31 mouse cellular contexts compared by ENCODE assay signal in the genomic region with DNA sequence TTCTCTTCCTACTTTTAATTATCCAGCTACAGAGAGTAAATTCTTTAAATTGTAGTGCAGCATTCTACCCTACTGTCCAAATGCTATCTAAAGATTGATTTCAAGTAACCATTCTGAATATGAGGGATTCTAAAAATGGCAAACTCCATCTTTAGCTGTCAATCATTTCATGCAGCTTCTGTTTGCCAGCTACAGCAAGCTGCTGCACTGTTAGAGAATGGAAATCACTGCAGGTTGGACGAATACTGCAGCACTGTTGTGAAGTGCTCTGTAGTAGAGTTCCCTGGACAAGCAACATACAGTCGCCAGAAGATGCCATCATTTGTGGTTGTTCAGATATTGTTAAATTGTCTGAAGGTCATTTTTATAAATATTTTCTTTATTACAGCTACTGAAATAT.
DNase-seq lines count a peak whose midpoint lies in the region; ATAC-seq and TF ChIP-seq lines count a peak whose summit lies in the region.
"Had no signal": no experiment of that assay in that cellular context is flagged by ENCODE, and none has a peak within 500 bp of the region (broad histone marks: within the 10 kb centered on the region; RNA-seq: fewer than 3 reads in every experiment).

No protein-coding gene starts in this region.

- H3K4me1 ChIP-seq in forebrain, embryonic 16.5 days (replicated peaks; ENCODE audit: control insufficient read depth, insufficient read depth, low read length): no peaks in the 10 kb centered on the region
- no peaks in the 10 kb centered on the region for H3K4me1 ChIP-seq in forebrain, embryonic 12.5 days
- H3K4me1 ChIP-seq: heart, embryonic 12.5 days; hindbrain, embryonic 13.5 days; neural tube, embryonic 15.5 days had no signal

- no peak overlapping the region for H3K4me3 ChIP-seq in forebrain, embryonic 16.5 days (replicated peaks; ENCODE audit: low read length)
- no peak overlapping the region for H3K4me3 ChIP-seq in forebrain, embryonic 12.5 days (replicated peaks)
- H3K4me3 ChIP-seq in layer of hippocampus, adult 2 months: no peak overlapping the region
- H3K4me3 ChIP-seq: gastrocnemius, adult 2 months; heart, adult 2 months; heart, embryonic 12.5 days; hindbrain, embryonic 13.5 days; neural tube, embryonic 15.5 days had no signal

- no peaks in the 10 kb centered on the region for H3K27me3 ChIP-seq in forebrain, embryonic 16.5 days (replicated peaks; ENCODE audit: control insufficient read depth, insufficient read depth, low read length)
- H3K27me3 ChIP-seq in forebrain, embryonic 12.5 days: no peaks in the 10 kb centered on the region
- H3K27me3 ChIP-seq: heart, embryonic 12.5 days; hindbrain, embryonic 13.5 days; neural tube, embryonic 15.5 days had no signal

- 48% methylated on average over 2 of the region's 2 CpGs for WGBS in forebrain, embryonic 16.5 days
- 66% methylated on average over 2 of the region's 2 CpGs for WGBS in forebrain, embryonic 12.5 days

- no peak overlapping the region for H3K27ac ChIP-seq in forebrain, embryonic 16.5 days (ENCODE audit: low read length)
- H3K27ac ChIP-seq in forebrain, embryonic 12.5 days: no peak overlapping the region
- H3K27ac ChIP-seq in layer of hippocampus, adult 2 months: peak overlapping the region; percentile 8; the same call in 1 of the 2 replicates
- H3K27ac ChIP-seq: gastrocnemius, adult 2 months; heart, adult 2 months; hindbrain, embryonic 13.5 days; liver, embryonic 14.5 days; neural tube, embryonic 15.5 days had no signal

- TF ChIP-seq CTCF in layer of hippocampus, adult 2 months (conservative IDR thresholded peaks at IDR 0.05): no peak

- H3K36me3 ChIP-seq in forebrain, embryonic 16.5 days (ENCODE audit: control insufficient read depth, insufficient read depth): no peaks in the 10 kb centered on the region
- no peaks in the 10 kb centered on the region for H3K36me3 ChIP-seq in forebrain, embryonic 12.5 days (replicated peaks)
- H3K36me3 ChIP-seq: heart, embryonic 12.5 days; hindbrain, embryonic 13.5 days; neural tube, embryonic 15.5 days had no signal

- peak; percentile 12 to 16 for DNase-seq in layer of hippocampus, adult 2 months (ENCODE audit: low spot score in 2 of 2)
- no peak for DNase-seq in layer of hippocampus, adult 8-10 months (ENCODE audit: low spot score in 2 of 2)
- DNase-seq in retina, postnatal 1 day: peak; percentile 5
- DNase-seq in retina, embryonic 14.5 days (ENCODE audit: low spot score): no peak
- DNase-seq: adrenal gland, adult 2 months; adrenal gland, postnatal 36 days; B cell, adult 2 months; cerebellum, adult 11 months; cerebellum, postnatal 36 days; gastrocnemius, adult 2 months; gastrocnemius, postnatal 36 days; heart, adult 2 months; heart, postnatal 4 days; kidney, adult 11 months; kidney, postnatal 14 days; liver; lung, adult 2 months; lung, postnatal 10 days; right cerebral cortex, adult 18-20 months; spleen, adult 18-20 months; thymus, adult 2 months; thymus, postnatal 36 days had no signal

- H3K9me3 ChIP-seq in forebrain, embryonic 16.5 days (ENCODE audit: control insufficient read depth, low read length): no peaks in the 10 kb centered on the region
- no peaks in the 10 kb centered on the region for H3K9me3 ChIP-seq in forebrain, embryonic 12.5 days
- H3K9me3 ChIP-seq: heart, embryonic 12.5 days; hindbrain, embryonic 13.5 days; neural tube, embryonic 15.5 days had no signal

- peak; percentile 82 for ATAC-seq in forebrain, embryonic 16.5 days
- ATAC-seq in forebrain, embryonic 12.5 days (ENCODE audit: low FRiP score): no peak
- no peak for ATAC-seq in granulocyte monocyte progenitor cell, adult 5-6 weeks (replicated peaks; ENCODE audit: poor library complexity, severe bottlenecking)
- ATAC-seq: activated CD4-positive, CD25-positive, alpha-beta regulatory T cell, adult 4 months; inflammation-experienced regulatory T-cells, adult 6 months had no signal

- H3K9ac ChIP-seq in forebrain, embryonic 16.5 days (replicated peaks; ENCODE audit: low read depth, low read length): no peak overlapping the region
- no peak overlapping the region for H3K9ac ChIP-seq in forebrain, embryonic 12.5 days
- H3K9ac ChIP-seq: heart, embryonic 12.5 days; hindbrain, embryonic 13.5 days; liver, embryonic 14.5 days; neural tube, embryonic 15.5 days had no signal

- no peak overlapping the region for H3K4me2 ChIP-seq in forebrain, embryonic 16.5 days (ENCODE audit: low read length)
- H3K4me2 ChIP-seq in forebrain, embryonic 12.5 days: no peak overlapping the region
- H3K4me2 ChIP-seq: heart, embryonic 12.5 days; hindbrain, embryonic 13.5 days; neural tube, embryonic 15.5 days had no signal

Comparison
In these comparisons a context has a peak if more than half of its experiments do, and no peak if none do; other contexts are left out.
1. DNase-seq: peak in layer of hippocampus, adult 2 months (2 of 2) and retina, postnatal 1 day (single experiment); none in layer of hippocampus, adult 8-10 months (0 of 2) and retina, embryonic 14.5 days (single experiment).